Mouse (Mus musculus) liver, embryonic 12.5 days (tissue): ENCODE data around the gene Fam155a. TPM values are rescaled to one million over a fixed set of nuclear protein-coding genes. Genes with fewer than 3 reads are reported as not detected.

Experiments used
- ATAC-seq: fragments of 200-750 bp; cut with Nextera tagmentation; 2 replicates; pipeline ENCODE4 v1.8.0; 2017; ENCODE audit warnings: moderate number of reproducible peaks, mild to moderate bottlenecking, moderate library complexity
- H3K27ac ChIP-seq: fragments of 300-500 bp; sonication (generic); 2 replicates; pipeline ENCODE4 v1.5.1; 2016; ENCODE audit warnings: mild to moderate bottlenecking
- H3K27me3 ChIP-seq: fragments of 300-500 bp; sonication (generic); replicated peaks from 2 replicates; pipeline ENCODE4 v1.6.1; 2016; ENCODE audit warnings: mild to moderate bottlenecking, moderate library complexity
- H3K36me3 ChIP-seq: fragments of 300-500 bp; sonication (generic); 2 replicates; pipeline ENCODE4 v1.6.1; 2016; ENCODE audit warnings: mild to moderate bottlenecking, moderate library complexity
- H3K4me1 ChIP-seq: fragments of 300-500 bp; sonication (generic); 2 replicates; pipeline ENCODE4 v1.6.1; 2016
- H3K4me2 ChIP-seq: fragments of 300-500 bp; sonication (generic); 2 replicates; pipeline ENCODE4 v1.6.1; 2016; ENCODE audit warnings: mild to moderate bottlenecking, moderate library complexity
- H3K4me3 ChIP-seq: fragments of 300-500 bp; sonication (generic); 2 replicates; pipeline ENCODE4 v1.5.1; 2016; ENCODE audit warnings: mild to moderate bottlenecking, moderate library complexity
- H3K9ac ChIP-seq: fragments of 300-500 bp; sonication (generic); 2 replicates; pipeline ENCODE4 v1.6.1; 2016; ENCODE audit warnings: mild to moderate bottlenecking, moderate library complexity
- H3K9me3 ChIP-seq: fragments of 300-500 bp; sonication (generic); replicated peaks from 2 replicates; pipeline ENCODE4 v1.6.1; 2016; ENCODE audit warnings: mild to moderate bottlenecking, moderate library complexity
- WGBS: fragments of 180-500 bp; shearing (Covaris S2); methylation state at CpG from one replicate; pipeline ENCODE4 v1.1.7; 2016; ENCODE audit not compliant: insufficient replicate concordance; 5-methylcytosine and 5-hydroxymethylcytosine counted together
- polyA plus RNA-seq: library from polyadenylated mRNA; unstranded; fragments of >200 nt; fragmentation: Nextera tagmentation; extraction: Ambion mirVana; gene quantifications from 2 replicates; pipeline ENCODE4 v1.2.1, GENCODE M21; 2016

Gene Fam155a
- polyA plus RNA-seq, 1 experiment from 2014 or later: 0.12 TPM

- no peaks in the 10 kb centered on the region for H3K27me3 ChIP-seq
- no peaks in the 10 kb centered on the region for H3K36me3 ChIP-seq
- H3K4me3 ChIP-seq: no peak overlapping the region
- no peak overlapping the region for H3K9ac ChIP-seq
- H3K4me2 ChIP-seq: no peak overlapping the region
- H3K27ac ChIP-seq: no peak overlapping the region
- no peaks in the 10 kb centered on the region for H3K9me3 ChIP-seq
- ATAC-seq: no peak
- H3K4me1 ChIP-seq: no peaks in the 10 kb centered on the region
- WGBS: 76% methylated on average over 7 of the region's 7 CpGs
Measured at GRCm38 (mm10) chr8:9182461-9182860, 588.5 kb downstream of the Fam155a start.

GRCm38 (mm10) chr8:9180686-9181315 is 590.2 kb downstream of the Fam155a start:
- 70% methylated on average over 17 of the region's 17 CpGs for WGBS
- ATAC-seq: no peak
- no peak overlapping the region for H3K4me3 ChIP-seq
- H3K9me3 ChIP-seq: no peaks in the 10 kb centered on the region
- no peaks in the 10 kb centered on the region for H3K36me3 ChIP-seq
- H3K4me1 ChIP-seq: no peaks in the 10 kb centered on the region
- no peak overlapping the region for H3K9ac ChIP-seq
- no peaks in the 10 kb centered on the region for H3K27me3 ChIP-seq
- H3K27ac ChIP-seq: no peak overlapping the region
- no peak overlapping the region for H3K4me2 ChIP-seq

GRCm38 (mm10) chr8:9176974-9177373 is 594.0 kb downstream of the Fam155a start:
- WGBS: 63% methylated on average over 7 of the region's 7 CpGs
- Histone ChIP-seq H3K4me2 (no peak overlapping the region), H3K9me3 (no peaks in the 10 kb centered on the region), H3K9ac (no peak overlapping the region), H3K27me3 (no peaks in the 10 kb centered on the region), H3K4me3 (no peak overlapping the region), H3K4me1 (no peaks in the 10 kb centered on the region), H3K27ac (no peak overlapping the region), H3K36me3 (no peaks in the 10 kb centered on the region)
- ATAC-seq: no peak

- Histone ChIP-seq H3K9ac (no peak overlapping the region), H3K4me3 (no peak overlapping the region), H3K36me3 (no peaks in the 10 kb centered on the region), H3K9me3 (no peaks in the 10 kb centered on the region), H3K27ac (no peak overlapping the region), H3K4me1 (no peaks in the 10 kb centered on the region), H3K27me3 (no peaks in the 10 kb centered on the region), H3K4me2 (no peak overlapping the region)
- no peak for ATAC-seq
- 28% methylated on average over 9 of the region's 9 CpGs for WGBS
Measured at GRCm38 (mm10) chr8:9174865-9175565, 595.9 kb downstream of the Fam155a start.

GRCm38 (mm10) chr8:9171848-9172247 is 599.1 kb downstream of the Fam155a start:
- ATAC-seq: no peak
- no peaks in the 10 kb centered on the region for H3K36me3 ChIP-seq
- no peak overlapping the region for H3K4me2 ChIP-seq
- H3K4me1 ChIP-seq: no peaks in the 10 kb centered on the region
- no peak overlapping the region for H3K9ac ChIP-seq
- no peak overlapping the region for H3K4me3 ChIP-seq
- H3K27me3 ChIP-seq: no peaks in the 10 kb centered on the region
- H3K27ac ChIP-seq: no peak overlapping the region
- no peaks in the 10 kb centered on the region for H3K9me3 ChIP-seq
- WGBS: 69% methylated on average over 5 of the region's 5 CpGs

GRCm38 (mm10) chr8:9167995-9168394 is 603.0 kb downstream of the Fam155a start:
- Histone ChIP-seq H3K36me3 (no peaks in the 10 kb centered on the region), H3K4me2 (no peak overlapping the region), H3K4me1 (no peaks in the 10 kb centered on the region), H3K9me3 (no peaks in the 10 kb centered on the region), H3K9ac (no peak overlapping the region), H3K27ac (no peak overlapping the region), H3K27me3 (no peaks in the 10 kb centered on the region), H3K4me3 (no peak overlapping the region)
- no peak for ATAC-seq
- WGBS: 61% methylated on average over 10 of the region's 10 CpGs

GRCm38 (mm10) chr8:9161606-9162005 is 609.4 kb downstream of the Fam155a start:
- H3K4me3 ChIP-seq: no peak overlapping the region
- no peak overlapping the region for H3K9ac ChIP-seq
- H3K36me3 ChIP-seq: no peaks in the 10 kb centered on the region
- WGBS: 67% methylated on average over 4 of the region's 4 CpGs
- no peak for ATAC-seq
- no peaks in the 10 kb centered on the region for H3K9me3 ChIP-seq
- H3K27me3 ChIP-seq: no peaks in the 10 kb centered on the region
- H3K4me1 ChIP-seq: peaks cover 12% of the 10 kb centered on the region
- H3K4me2 ChIP-seq: no peak overlapping the region
- no peak overlapping the region for H3K27ac ChIP-seq

GRCm38 (mm10) chr8:9159322-9159721 is 611.6 kb downstream of the Fam155a start:
- no peak overlapping the region for H3K27ac ChIP-seq
- no peak for ATAC-seq
- no peak overlapping the region for H3K4me2 ChIP-seq
- 64% methylated on average over 7 of the region's 7 CpGs for WGBS
- no peak overlapping the region for H3K4me3 ChIP-seq
- H3K27me3 ChIP-seq: no peaks in the 10 kb centered on the region
- no peaks in the 10 kb centered on the region for H3K36me3 ChIP-seq
- H3K4me1 ChIP-seq: peaks cover 12% of the 10 kb centered on the region
- no peaks in the 10 kb centered on the region for H3K9me3 ChIP-seq
- no peak overlapping the region for H3K9ac ChIP-seq

GRCm38 (mm10) chr8:9158652-9159051 is 612.3 kb downstream of the Fam155a start:
- WGBS: 36% methylated on average over 13 of the region's 13 CpGs

GRCm38 (mm10) chr8:9157141-9157781 is 613.7 kb downstream of the Fam155a start:
- ATAC-seq: peak; percentile 44; the same call in 1 of the 2 replicates
- peak overlapping the region; percentile 36 for H3K4me2 ChIP-seq
- 10% methylated on average over 23 of the region's 23 CpGs for WGBS
- no peak overlapping the region for H3K4me3 ChIP-seq
- H3K27ac ChIP-seq: no peak overlapping the region; the same call in 1 of the 2 replicates
- no peaks in the 10 kb centered on the region for H3K9me3 ChIP-seq
- H3K9ac ChIP-seq: no peak overlapping the region
- no peaks in the 10 kb centered on the region for H3K27me3 ChIP-seq
- H3K36me3 ChIP-seq: no peaks in the 10 kb centered on the region
- H3K4me1 ChIP-seq: peaks cover 18% of the 10 kb centered on the region

More at GRCm38 (mm10) chr8:9158652-9159051, 612.3 kb downstream of the Fam155a start:
- no peaks in the 10 kb centered on the region for H3K36me3 ChIP-seq
- H3K9ac ChIP-seq: no peak overlapping the region
- no peaks in the 10 kb centered on the region for H3K9me3 ChIP-seq
- no peaks in the 10 kb centered on the region for H3K27me3 ChIP-seq
- no peak overlapping the region for H3K4me2 ChIP-seq
- H3K4me3 ChIP-seq: no peak overlapping the region
- peaks cover 12% of the 10 kb centered on the region for H3K4me1 ChIP-seq
- no peak overlapping the region for H3K27ac ChIP-seq
- ATAC-seq: no peak
